In genomic region chr15:27923280-27923986, GRCm38 (mm10) we compare ENCODE assay signal across 8 mouse cellular contexts.
DNase-seq lines count a peak whose midpoint lies in the region; ATAC-seq and TF ChIP-seq lines count a peak whose summit lies in the region.

No protein-coding gene starts in this region.

- peak overlapping the region; percentile 53 for H3K9ac ChIP-seq in forebrain, embryonic 14.5 days (ENCODE audit: low read length)
- H3K9ac ChIP-seq in lung, embryonic 14.5 days: peak overlapping the region; percentile 20; the same call in 1 of the 2 replicates

- peak; percentile 52 for DNase-seq in MEL-GATA-1-ER (ENCODE audit: extremely low read depth, low read depth)
- DNase-seq in cerebellum, adult 11 months: peak; percentile 73
- peak; percentile 93 for DNase-seq in forebrain, embryonic 14.5 days (ENCODE audit: low spot score)
- peak; percentile 78 to 81 for DNase-seq in heart, postnatal 14 days
- peak; percentile 60 to 77 for DNase-seq in layer of hippocampus, adult 18-20 months (ENCODE audit: low spot score in 2 of 2)
- DNase-seq in lung, embryonic 14.5 days: peak; percentile 87
- peak; percentile 85 to 92 for DNase-seq in thymus, postnatal 36 days

- peak; percentile 93 for ATAC-seq in forebrain, embryonic 14.5 days
- ATAC-seq in lung, embryonic 14.5 days (ENCODE audit: insufficient read depth): peak; percentile 86
- ATAC-seq in neutrophil, adult 5-6 weeks (ENCODE audit: extremely low read depth, insufficient number of reproducible peaks, low FRiP score, poor library complexity, severe bottlenecking): peak; percentile 78

- peak overlapping the region; percentile 21 for H3K4me3 ChIP-seq in forebrain, embryonic 14.5 days (ENCODE audit: low read depth, low read length)
- H3K4me3 ChIP-seq in lung, embryonic 14.5 days (ENCODE audit: low read depth, low read length): peak overlapping the region; percentile 27

- H3K27me3 ChIP-seq in forebrain, embryonic 14.5 days (replicated peaks; ENCODE audit: control insufficient read depth, insufficient read depth, low read length): no peaks in the 10 kb centered on the region
- H3K27me3 ChIP-seq in lung, embryonic 14.5 days (ENCODE audit: insufficient read depth, low read length): no peaks in the 10 kb centered on the region

- peak overlapping the region; percentile 51 for H3K4me2 ChIP-seq in forebrain, embryonic 14.5 days (ENCODE audit: low read length)
- H3K4me2 ChIP-seq in lung, embryonic 14.5 days: peak overlapping the region; percentile 65

- H3K4me1 ChIP-seq in forebrain, embryonic 14.5 days (ENCODE audit: control insufficient read depth, insufficient read depth, low read length): peaks cover 42% of the 10 kb centered on the region
- peaks cover 22% of the 10 kb centered on the region for H3K4me1 ChIP-seq in lung, embryonic 14.5 days (ENCODE audit: insufficient read depth)

- TF ChIP-seq CTCF in lung, embryonic 14.5 days (IDR thresholded peaks at IDR 0.05; ENCODE audit: low read depth): no peak; the same call in 1 of the 2 replicates

- intact Hi-C loops in heart, postnatal 14 days (cut with DNase I): loop anchor here (5.0 kb wide), 1 partner anchor 144 kb away; no protein-coding TSS in a partner anchor

- no peaks in the 10 kb centered on the region for H3K36me3 ChIP-seq in forebrain, embryonic 14.5 days (ENCODE audit: control insufficient read depth, insufficient read depth, low read length)
- peaks cover 4% of the 10 kb centered on the region; the same call in 1 of the 2 replicates for H3K36me3 ChIP-seq in lung, embryonic 14.5 days (ENCODE audit: insufficient read depth)

- WGBS in forebrain, embryonic 14.5 days: 5% methylated on average over 21 of the region's 21 CpGs
- WGBS in lung, embryonic 14.5 days: 8% methylated on average over 21 of the region's 21 CpGs

- no peaks in the 10 kb centered on the region for H3K9me3 ChIP-seq in forebrain, embryonic 14.5 days (replicated peaks; ENCODE audit: control insufficient read depth, low read length)
- H3K9me3 ChIP-seq in lung, embryonic 14.5 days (ENCODE audit: low read depth, low read length): no peaks in the 10 kb centered on the region

- H3K27ac ChIP-seq in forebrain, embryonic 14.5 days (ENCODE audit: low read depth, low read length): peak overlapping the region; percentile 60
- peak overlapping the region; percentile 56; the same call in 1 of the 2 replicates for H3K27ac ChIP-seq in lung, embryonic 14.5 days (ENCODE audit: low read depth)

Comparison
In these comparisons a context has a peak if more than half of its experiments do, and no peak if none do; other contexts are left out.
1. Peak in every context shown above with its lines: DNase-seq, ATAC-seq, H3K4me3 ChIP-seq and H3K27ac ChIP-seq.